Mouse (Mus musculus): ENCODE measurements around the gene Cpt1a.

GRCm38 (mm10) chr19:3373380-3373779 lies 51.2 kb downstream of the Cpt1a start:
- TF ChIP-seq POLR2A (IDR thresholded peaks at IDR 0.05; ENCODE audit: borderline replicate concordance, low read depth, low read length), result no peak
- no peak for TF ChIP-seq CTCF (IDR thresholded peaks at IDR 0.05; ENCODE audit: low read depth, low read length)
